Mouse (Mus musculus): ENCODE data around the gene Tspan1.

- TF ChIP-seq JUND (IDR thresholded peaks at IDR 0.05; ENCODE audit: low read depth, low read length) (no peak), CHD2 (IDR thresholded peaks at IDR 0.05; ENCODE audit: low read length) (no peak), CTCF (IDR thresholded peaks at IDR 0.05 in 2 of 3, conservative IDR thresholded peaks at IDR 0.05 in 1 of 3; ENCODE audit: control insufficient read depth in 1 of 3, insufficient read depth in 1 of 3, low read depth in 2 of 3, low read length in 3 of 3, poor library complexity in 1 of 3, severe bottlenecking in 1 of 3) (no peak), MYB (IDR thresholded peaks at IDR 0.05; ENCODE audit: low read depth, low read length) (no peak), POLR2A (IDR thresholded peaks at IDR 0.05; ENCODE audit: control insufficient read depth in 1 of 2, insufficient read depth in 1 of 2, low read depth in 1 of 2, low read length in 2 of 2, poor library complexity in 1 of 2) (no peak), EP300 (IDR thresholded peaks at IDR 0.05; ENCODE audit: low read depth in 1 of 2, low read length in 2 of 2) (no peak)
These were observed 14.7 kb downstream of the Tspan1 start for GRCm38 (mm10) chr4:116152702-116153101.

All from MEL (cell line).